Mouse (Mus musculus) small intestine, adult 2 months (tissue): ENCODE measurements around the gene Ltv1.

Experiments
- CTCF ChIP-seq: fragments of 200-500 bp; IDR thresholded peaks from 2 replicates; pipeline ENCODE4 v1.5.1; 2012; ENCODE audit warnings: low read depth, mild to moderate bottlenecking, control low read depth, inconsistent platforms, low read length, moderate library complexity, mixed read lengths; ENCODE audit not compliant: insufficient replicate concordance, insufficient read length; ENCODE audit errors: extremely low read depth
- POLR2A ChIP-seq: fragments of 200-500 bp; IDR thresholded peaks from 2 replicates; pipeline ENCODE4 v1.6.1; 2012; ENCODE audit warnings: low read depth, mild to moderate bottlenecking, control low read depth, inconsistent platforms, low read length, moderate library complexity

DNA sequence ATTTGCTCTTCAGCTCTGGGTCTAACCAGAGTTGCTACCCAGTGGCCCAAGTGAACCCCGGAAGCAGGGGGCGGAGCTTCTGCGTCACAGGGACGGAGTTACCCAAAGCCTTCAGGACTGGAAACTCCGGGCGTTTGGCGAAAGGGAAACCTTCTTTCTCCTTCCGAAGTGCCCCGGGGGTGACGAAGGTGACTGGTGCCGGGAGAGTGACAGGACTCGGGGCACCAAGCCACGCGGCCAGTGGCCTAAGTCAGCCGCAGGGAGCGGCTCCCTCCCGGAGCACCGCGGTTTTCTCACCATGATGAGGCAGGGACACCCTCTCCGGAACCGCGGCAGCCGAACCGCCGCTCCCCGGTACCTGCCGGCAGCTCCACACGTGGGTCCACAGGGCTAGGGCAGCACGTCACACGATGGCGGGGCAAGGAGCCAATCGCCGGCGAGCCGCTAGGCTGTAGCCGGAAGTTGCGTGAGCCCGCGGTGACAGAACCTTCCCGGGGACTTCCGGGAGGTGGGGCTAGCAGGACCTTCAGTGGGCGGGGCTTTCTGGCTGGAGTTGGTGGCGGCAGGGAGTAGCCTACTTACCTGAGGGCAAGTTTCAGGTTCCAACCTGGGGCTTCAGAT, at the start of gene Ltv1:
- TF ChIP-seq CTCF: no peak
- TF ChIP-seq POLR2A: no peak; the same call in 1 of the 2 replicates
